Mouse (Mus musculus) kidney, postnatal 0 days (tissue): ENCODE data around the gene Apc2. TPM values are rescaled to one million over a fixed set of nuclear protein-coding genes. Genes with fewer than 3 reads are reported as not detected.
"Not testable (repeated sequence)": the region's sequence is repeated elsewhere in the genome, so short reads cannot be mapped to it uniquely, and the experiment has no call there.

Experiments
- ATAC-seq: fragments of 200-750 bp; cut with Nextera tagmentation; replicated peaks from 2 replicates; pipeline ENCODE4 v1.8.0; 2017; ENCODE audit warnings: low read depth, moderate number of reproducible peaks, moderate TSS enrichment, moderate library complexity; ENCODE audit not compliant: low FRiP score
- DNase-seq: peaks from one replicate; pipeline ENCODE4 v3.0.0-alpha.2; 2016; ENCODE audit warnings: low spot score
- H3K27ac ChIP-seq: fragments of 300-500 bp; sonication (generic); 2 replicates; pipeline ENCODE4 v1.5.1; 2014; ENCODE audit warnings: mild to moderate bottlenecking
- H3K27me3 ChIP-seq: fragments of 300-500 bp; sonication (generic); 2 replicates; pipeline ENCODE4 v1.6.1; 2014; ENCODE audit warnings: low read length, mixed read lengths; ENCODE audit not compliant: insufficient read depth
- H3K36me3 ChIP-seq: fragments of 300-500 bp; sonication (generic); 2 replicates; pipeline ENCODE4 v1.6.1; 2014; ENCODE audit warnings: low read length, mixed read lengths; ENCODE audit not compliant: insufficient read depth
- H3K4me1 ChIP-seq: fragments of 300-500 bp; sonication (generic); replicated peaks from 2 replicates; pipeline ENCODE4 v1.6.1; 2014; ENCODE audit warnings: antibody characterized with exemption, low read length, mixed read lengths; ENCODE audit not compliant: insufficient read depth
- H3K4me2 ChIP-seq: fragments of 300-500 bp; sonication (generic); 2 replicates; pipeline ENCODE4 v1.6.1; 2014; ENCODE audit warnings: mild to moderate bottlenecking, low read length, moderate library complexity, mixed read lengths
- H3K4me3 ChIP-seq: fragments of 300-500 bp; sonication (generic); replicated peaks from 2 replicates; pipeline ENCODE4 v1.5.1; 2014; ENCODE audit warnings: low read depth, low read length
- H3K9ac ChIP-seq: fragments of 300-500 bp; sonication (generic); 2 replicates; pipeline ENCODE4 v1.6.1; 2014; ENCODE audit warnings: low read depth, low read length
- H3K9me3 ChIP-seq: fragments of 300-500 bp; sonication (generic); replicated peaks from 2 replicates; pipeline ENCODE4 v1.6.1; 2016; ENCODE audit warnings: low read length, inconsistent platforms, mixed read lengths
- CTCF ChIP-seq: IDR thresholded peaks from 2 replicates; pipeline ENCODE4 v1.5.1; 2016; ENCODE audit warnings: antibody characterized with exemption, low read depth, mild to moderate bottlenecking, moderate library complexity
- WGBS: fragments of 180-500 bp; shearing (Covaris S2); extraction: QIAGEN DNeasy Blood & Tissue Kit; methylation state at CpG from one replicate; pipeline ENCODE4 v1.1.7; 2014; 5-methylcytosine and 5-hydroxymethylcytosine counted together
- polyA plus RNA-seq: library from polyadenylated mRNA; unstranded; fragments of >200 nt; fragmentation: Nextera tagmentation; extraction: Ambion mirVana; gene quantifications from 2 replicates; pipeline ENCODE4 v1.2.1, GENCODE M21; 2015

Gene Apc2
- 0.51 and 0.86 TPM in 2 replicates for polyA plus RNA-seq

DNA sequence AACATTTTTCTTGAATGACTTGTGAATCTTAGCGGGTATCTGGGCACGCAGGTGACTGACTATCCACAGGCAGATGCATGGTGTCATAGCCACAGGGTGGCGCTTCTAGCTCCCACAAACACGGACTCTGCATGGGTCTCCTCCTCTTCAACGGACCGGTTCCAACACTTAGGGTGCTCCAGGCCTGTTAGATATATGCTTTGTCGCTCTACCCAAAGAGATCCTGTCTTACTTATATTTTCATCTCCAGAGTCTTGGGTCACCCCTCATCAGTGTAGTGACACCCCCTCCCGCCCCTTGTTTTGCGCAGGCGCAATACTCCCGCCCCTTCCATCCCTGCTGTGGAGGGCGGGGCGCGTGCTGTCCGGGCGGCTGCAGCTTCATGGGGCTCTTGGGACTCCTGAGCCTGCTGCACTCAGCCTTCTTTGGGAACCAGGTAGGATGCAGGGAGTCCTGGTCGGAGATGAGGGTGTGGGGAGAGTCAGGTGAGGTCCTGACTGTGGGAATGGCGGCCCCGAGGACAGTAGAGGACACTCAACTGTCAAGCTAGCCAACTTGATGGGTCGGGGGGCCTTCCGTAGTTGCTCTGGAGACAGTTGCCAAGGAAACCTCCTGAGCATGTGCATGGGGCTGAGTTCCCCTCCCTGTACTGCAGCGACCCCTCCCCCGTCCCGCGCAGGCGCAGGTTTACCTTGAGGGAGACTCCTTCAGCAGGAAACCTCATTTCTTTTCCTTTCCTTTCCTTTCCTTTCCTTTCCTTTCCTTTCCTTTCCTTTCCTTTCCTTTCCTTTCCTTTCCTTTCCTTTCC is at the start of gene Apc2:
TSS of gene Apc2 (plus strand) at position 360 of the 808 bp plus-strand sequence.
- Histone ChIP-seq H3K9ac (peak within 1 kb of the TSS; percentile 31; the same call in 1 of the 2 replicates), H3K36me3 (peaks cover 11% of the 10 kb centered on the region; the same call in 1 of the 2 replicates), H3K9me3 (no peaks in the 10 kb centered on the region), H3K4me3 (peak within 1 kb of the TSS; percentile 26), H3K27ac (no peak within 1 kb of the TSS), H3K4me2 (peak within 1 kb of the TSS; percentile 53), H3K4me1 (no peaks in the 10 kb centered on the region; the same call in 1 of the 2 replicates), H3K27me3 (peaks cover 32% of the 10 kb centered on the region)
- 1% methylated on average over 26 of the region's 26 CpGs for WGBS
- DNase-seq = peak; percentile 77
- TF ChIP-seq CTCF = peak; percentile 72
- ATAC-seq = peak; percentile 18; the same call in 1 of the 2 replicates

DNA sequence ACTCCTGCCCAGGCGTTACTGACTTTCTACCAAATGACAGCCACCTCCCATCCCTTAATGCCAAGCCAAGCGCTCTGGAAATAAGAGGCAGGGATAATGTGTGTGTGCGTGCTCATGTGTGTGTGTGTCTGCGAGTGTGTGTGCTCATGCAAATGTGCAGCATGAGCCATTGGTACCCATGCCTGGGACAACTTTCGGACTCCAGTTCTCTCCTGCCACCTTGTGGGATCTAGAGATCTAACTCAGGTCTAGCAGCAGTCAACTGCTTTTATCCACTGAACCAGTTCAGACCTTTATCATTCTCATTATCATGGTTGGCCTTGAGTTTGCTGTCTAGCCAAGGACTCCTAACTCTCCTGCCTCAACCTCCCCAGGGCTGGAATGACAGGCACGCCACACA is 47.9 kb upstream of the Apc2 start:
- Histone ChIP-seq H3K4me2 (no peak overlapping the region), H3K36me3 (peaks cover 17% of the 10 kb centered on the region), H3K27me3 (no peaks in the 10 kb centered on the region), H3K9me3 (no peaks in the 10 kb centered on the region), H3K4me3 (no peak overlapping the region), H3K27ac (no peak overlapping the region), H3K4me1 (peaks cover 6% of the 10 kb centered on the region), H3K9ac (no peak overlapping the region)
- WGBS = 33% methylated on average over 6 of the region's 6 CpGs
- ATAC-seq = no peak
- DNase-seq = peak; percentile 76
- TF ChIP-seq CTCF = peak; percentile 71

DNA sequence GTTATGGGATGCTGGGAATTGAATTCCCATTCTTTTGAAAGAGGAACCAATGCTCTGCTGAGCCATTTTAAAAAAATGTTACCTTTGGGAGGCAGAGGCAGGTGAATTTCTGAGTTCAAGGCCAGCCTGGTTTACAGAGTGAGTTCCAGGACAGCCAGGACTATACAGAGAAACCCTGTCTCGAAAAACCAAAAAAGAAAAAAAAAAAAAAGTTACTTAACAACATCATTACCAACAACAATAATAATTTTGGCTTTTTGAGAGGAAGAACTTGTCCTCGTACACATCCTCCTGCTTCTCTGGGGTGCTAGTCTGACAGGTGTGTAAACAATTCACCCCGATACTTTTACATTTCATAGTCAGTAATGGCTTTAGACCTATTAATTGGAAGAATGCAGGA is 47.3 kb upstream of the Apc2 start:
- whole genome bisulfite sequencing = 36% methylated on average over 3 of the region's 3 CpGs
- H3K4me1 ChIP-seq, H3K27ac ChIP-seq, ATAC-seq, H3K27me3 ChIP-seq, H3K9me3 ChIP-seq, DNase-seq, H3K9ac ChIP-seq: not testable (repeated sequence)
- Histone ChIP-seq H3K4me2 (peak overlapping the region; percentile 78; the same call in 1 of the 2 replicates), H3K4me3 (peak overlapping the region; percentile 82; the same call in 1 of the 2 replicates), H3K36me3 (peaks cover 15% of the 10 kb centered on the region)

DNA sequence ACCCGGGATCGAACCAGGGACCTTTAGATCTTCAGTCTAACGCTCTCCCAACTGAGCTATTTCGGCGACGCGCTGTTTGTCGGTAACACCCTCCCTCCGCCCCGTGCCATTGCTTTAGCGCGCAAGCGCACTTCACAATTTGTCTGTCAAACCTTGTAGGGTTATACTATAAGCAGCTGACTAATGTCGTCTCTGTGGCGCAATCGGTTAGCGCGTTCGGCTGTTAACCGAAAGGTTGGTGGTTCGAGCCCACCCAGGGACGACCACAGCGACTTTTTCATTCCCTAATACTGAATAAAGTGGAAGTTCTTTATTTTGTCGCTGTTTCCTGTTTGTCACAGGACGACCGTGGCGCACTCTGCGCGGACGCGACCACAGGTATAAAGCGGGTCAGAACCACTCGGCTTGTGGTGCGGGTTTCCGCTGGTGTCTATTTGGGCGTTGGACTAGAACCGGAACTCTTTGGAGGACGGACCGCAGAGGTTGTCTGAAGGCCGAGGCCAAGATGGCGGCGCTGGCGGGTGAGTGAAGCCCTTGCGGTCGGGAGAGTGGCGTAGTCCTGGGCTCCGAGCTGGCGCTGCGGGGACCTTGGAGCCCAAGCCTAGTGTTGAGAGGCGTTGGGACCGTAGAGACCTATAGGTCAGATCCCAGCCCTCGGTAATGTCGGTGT is 46.7 kb upstream of the Apc2 start, which contains the start of gene Ndufs7:
TSS of gene Ndufs7 (plus strand) at position 151 of the 670 bp plus-strand sequence.
- DNase-seq = peak; percentile 94
- Histone ChIP-seq H3K9ac (peak within 1 kb of the TSS; percentile 84), H3K27ac (peak within 1 kb of the TSS; percentile 88), H3K4me2 (peak within 1 kb of the TSS; percentile 78), H3K4me1 (peaks cover 6% of the 10 kb centered on the region), H3K27me3 (no peaks in the 10 kb centered on the region), H3K36me3 (peaks cover 11% of the 10 kb centered on the region), H3K9me3 (no peaks in the 10 kb centered on the region), H3K4me3 (peak within 1 kb of the TSS; percentile 82)
- no peak for TF ChIP-seq CTCF
- peak; percentile 89 for ATAC-seq
- under 1% methylated on average over 53 of the region's 53 CpGs for WGBS

DNA sequence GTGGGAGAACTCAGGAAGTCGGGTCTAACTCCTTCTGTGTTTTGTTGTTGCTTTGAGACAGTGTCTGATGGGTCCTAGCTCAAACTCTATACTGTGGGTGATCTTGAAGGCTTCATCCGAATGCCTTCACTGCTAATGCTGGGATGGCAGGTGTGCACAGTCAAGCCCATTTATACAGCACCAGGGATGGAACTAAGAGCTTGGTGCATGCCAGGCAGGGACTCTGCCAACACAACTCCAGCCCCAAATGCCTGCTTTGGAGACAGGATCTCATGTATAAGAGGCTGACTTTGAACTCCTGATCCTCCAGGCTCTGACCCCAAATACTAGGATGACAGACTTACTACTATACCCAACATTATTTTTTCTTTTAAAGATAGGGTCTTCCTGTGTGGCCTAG is 45.7 kb upstream of the Apc2 start:
- Histone ChIP-seq H3K4me1 (peaks cover 6% of the 10 kb centered on the region), H3K9ac (peak overlapping the region; percentile 84), H3K4me2 (peak overlapping the region; percentile 78), H3K36me3 (peaks cover 15% of the 10 kb centered on the region), H3K4me3 (peak overlapping the region; percentile 82), H3K27me3 (no peaks in the 10 kb centered on the region), H3K9me3 (no peaks in the 10 kb centered on the region), H3K27ac (peak overlapping the region; percentile 88; the same call in 1 of the 2 replicates)
- DNase-seq (no peak), ATAC-seq (no peak)
- no peak for TF ChIP-seq CTCF
- WGBS = 28% methylated on average over 2 of the region's 2 CpGs

DNA sequence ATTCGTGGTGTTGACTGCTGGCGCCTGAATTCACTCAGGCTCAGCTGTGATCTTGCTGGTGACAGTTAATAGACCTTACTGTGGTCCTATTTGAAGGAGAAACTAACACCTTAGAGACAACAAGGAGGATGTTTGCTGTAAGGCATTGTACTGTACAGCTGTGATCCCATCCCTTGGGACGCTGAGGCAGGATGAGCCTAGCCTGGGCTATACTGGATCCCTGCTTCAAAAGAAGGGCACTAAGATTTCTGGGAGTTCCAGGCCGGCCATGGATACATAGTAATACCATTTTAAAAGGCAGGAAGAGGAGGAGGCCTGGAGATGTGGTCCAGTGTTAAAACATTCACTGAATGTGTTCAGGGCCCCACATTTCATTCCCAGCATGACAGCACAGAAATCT is 45.2 kb upstream of the Apc2 start:
- peaks cover 6% of the 10 kb centered on the region for H3K4me1 ChIP-seq
- DNase-seq = no peak
- no peak overlapping the region for H3K9ac ChIP-seq
- peaks cover 18% of the 10 kb centered on the region for H3K36me3 ChIP-seq
- H3K4me2 ChIP-seq = peak overlapping the region; percentile 78; the same call in 1 of the 2 replicates
- TF ChIP-seq CTCF = no peak
- no peaks in the 10 kb centered on the region for H3K9me3 ChIP-seq
- ATAC-seq = no peak
- no peak overlapping the region for H3K27ac ChIP-seq
- H3K4me3 ChIP-seq = peak overlapping the region; percentile 82; the same call in 1 of the 2 replicates
- 81% methylated on average over 4 of the region's 4 CpGs for WGBS
- no peaks in the 10 kb centered on the region for H3K27me3 ChIP-seq
